ENCODE assay signal across 35 mouse cellular contexts in genomic region chr9:120664086-120664485, GRCm38 (mm10).
"Had no signal": no experiment of that assay in that cellular context is flagged by ENCODE, and none has a peak within 500 bp of the region (broad histone marks: within the 10 kb centered on the region; RNA-seq: fewer than 3 reads in every experiment).

No protein-coding gene starts in this region.

- H3K9me3 ChIP-seq: heart, embryonic 10.5 days; heart, embryonic 13.5 days; heart, embryonic 15.5 days; hindbrain, embryonic 10.5 days; hindbrain, embryonic 12.5 days; hindbrain, embryonic 13.5 days; hindbrain, embryonic 15.5 days; intestine, embryonic 15.5 days; kidney, embryonic 15.5 days had no signal

- H3K4me3 ChIP-seq: heart, embryonic 10.5 days; heart, embryonic 13.5 days; heart, embryonic 15.5 days; hindbrain, embryonic 10.5 days; hindbrain, embryonic 12.5 days; hindbrain, embryonic 13.5 days; hindbrain, embryonic 15.5 days; intestine, embryonic 15.5 days; kidney, embryonic 15.5 days; layer of hippocampus, adult 2 months; left cerebral cortex, adult 2 months had no signal

- H3K4me2 ChIP-seq: heart, embryonic 11.5 days; heart, embryonic 13.5 days; heart, embryonic 15.5 days; hindbrain, embryonic 12.5 days; hindbrain, embryonic 13.5 days; hindbrain, embryonic 14.5 days; hindbrain, embryonic 15.5 days; intestine, embryonic 15.5 days; kidney, embryonic 15.5 days had no signal

- H3K9ac ChIP-seq: heart, embryonic 13.5 days; heart, embryonic 15.5 days; hindbrain, embryonic 12.5 days; hindbrain, embryonic 13.5 days; hindbrain, embryonic 14.5 days; hindbrain, embryonic 15.5 days; intestine, embryonic 15.5 days; kidney, embryonic 15.5 days had no signal

- H3K4me1 ChIP-seq: heart, embryonic 10.5 days; heart, embryonic 13.5 days; heart, embryonic 15.5 days; hindbrain, embryonic 12.5 days; hindbrain, embryonic 13.5 days; hindbrain, embryonic 15.5 days; intestine, embryonic 15.5 days; kidney, embryonic 15.5 days had no signal

- H3K27me3 ChIP-seq: heart, embryonic 15.5 days; hindbrain, embryonic 12.5 days; hindbrain, embryonic 13.5 days; hindbrain, embryonic 15.5 days; intestine, embryonic 15.5 days; kidney, embryonic 15.5 days had no signal

- ATAC-seq: hindbrain, embryonic 16.5 days; hindbrain, postnatal 0 days; inflammation-experienced regulatory T-cells, adult 6 months; intestine, embryonic 15.5 days; intestine, embryonic 16.5 days; intestine, postnatal 0 days had no signal

- DNase-seq: heart, postnatal 10 days; heart, postnatal 14 days; heart, postnatal 36 days; heart, postnatal 4 days; kidney, adult 11 months; kidney, adult 18-20 months; kidney, adult 2 months; kidney, adult 8-10 months; kidney, adult 9 months; kidney, postnatal 10 days; kidney, postnatal 14 days; kidney, postnatal 25 days; kidney, postnatal 36 days; kidney, postnatal 4 days; layer of hippocampus, adult 9-11 months; layer of hippocampus, postnatal 36 days had no signal

- H3K27ac ChIP-seq: heart, embryonic 10.5 days; heart, embryonic 13.5 days; heart, embryonic 15.5 days; hindbrain, embryonic 10.5 days; hindbrain, embryonic 12.5 days; hindbrain, embryonic 13.5 days; hindbrain, embryonic 14.5 days; hindbrain, embryonic 15.5 days; hindbrain, postnatal 0 days; intestine, embryonic 15.5 days; kidney, embryonic 15.5 days; kidney, postnatal 0 days; layer of hippocampus, adult 2 months; left cerebral cortex, adult 2 months had no signal

- H3K36me3 ChIP-seq: heart, embryonic 10.5 days; heart, embryonic 13.5 days; heart, embryonic 15.5 days; hindbrain, embryonic 10.5 days; hindbrain, embryonic 12.5 days; hindbrain, embryonic 13.5 days; hindbrain, embryonic 15.5 days; intestine, embryonic 15.5 days; kidney, embryonic 15.5 days had no signal
